Mouse (Mus musculus) lung, postnatal 14 days (tissue): ENCODE measurements at regions not wholly inside any gene's neighbourhood (a gene's known extent, or its start where the extent isn't known, plus 50 kb on each side); places are given as distances from the start of the nearest gene placed in this dataset.

Experiments
- DNase-seq: peaks from one replicate; pipeline ENCODE4 v3.0.0; 2021

DNA sequence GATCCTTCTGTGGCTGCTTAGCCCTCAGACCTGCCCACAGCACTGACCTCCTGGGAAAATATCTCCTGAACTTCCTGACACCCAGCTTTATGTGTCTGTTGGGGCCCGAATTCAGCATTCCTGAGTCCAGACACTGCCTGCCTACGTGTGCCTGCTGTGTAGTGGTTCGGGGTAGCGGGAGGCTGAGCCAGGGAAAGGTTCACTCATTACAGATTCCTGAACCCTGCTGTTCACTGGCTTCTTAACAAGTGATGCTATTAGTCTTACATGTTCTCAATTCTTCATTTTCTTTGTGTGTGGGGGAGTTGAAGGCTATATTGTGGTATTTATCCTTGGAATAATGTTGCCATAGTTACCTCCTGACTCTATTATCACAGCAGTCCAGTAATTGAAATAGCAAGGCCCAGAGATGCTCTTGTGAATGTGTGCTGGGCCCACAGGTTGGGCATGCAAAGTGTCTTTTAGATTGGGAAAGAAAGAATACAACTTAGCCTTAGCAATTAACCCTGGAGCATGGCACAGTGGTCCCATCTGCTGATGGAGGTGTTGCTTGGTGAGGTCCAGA is 216.7 kb upstream of the Rbfox1 start:
- no peak for DNase-seq

DNA sequence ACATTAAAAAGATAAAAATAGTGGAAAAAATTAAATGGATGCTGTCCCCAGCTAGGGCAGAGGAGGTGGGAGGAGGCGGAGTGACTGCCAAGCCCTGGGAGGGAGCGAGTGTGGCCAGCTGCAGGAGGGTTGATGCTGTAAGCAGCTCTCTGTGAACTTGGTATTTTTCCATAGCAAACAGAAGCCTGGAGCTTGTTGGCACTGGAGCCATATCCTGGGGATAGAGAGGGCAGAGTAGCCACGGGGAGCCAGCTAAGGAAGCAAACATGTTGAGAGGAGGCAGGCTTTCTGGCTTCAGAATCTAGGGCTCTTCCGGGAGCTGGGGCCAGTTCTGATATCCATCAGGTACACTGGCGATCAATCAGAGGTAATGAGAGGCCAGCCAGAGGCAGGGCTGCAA is 223.2 kb upstream of the Rbfox1 start:
- no peak for DNase-seq

DNA sequence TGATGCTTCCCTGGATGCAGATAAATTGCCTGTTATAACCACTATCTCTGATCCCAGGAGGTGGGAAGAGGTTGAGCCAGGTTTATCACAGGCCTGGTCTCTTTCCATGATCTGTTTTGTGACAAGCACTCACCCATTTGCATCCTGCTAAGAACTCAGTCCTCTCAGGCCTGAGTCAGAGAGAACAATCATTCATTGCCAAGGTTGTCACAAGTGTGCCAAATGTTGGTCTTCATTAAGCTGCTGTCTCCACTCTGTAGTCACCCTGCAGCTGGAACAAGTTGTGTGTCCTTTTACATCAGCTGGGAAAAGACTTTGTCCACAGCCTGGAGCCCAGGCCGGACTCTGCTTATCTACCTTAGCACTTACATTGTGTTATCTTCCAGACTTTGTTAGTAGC is 233.6 kb upstream of the Rbfox1 start:
- DNase-seq = no peak

DNA sequence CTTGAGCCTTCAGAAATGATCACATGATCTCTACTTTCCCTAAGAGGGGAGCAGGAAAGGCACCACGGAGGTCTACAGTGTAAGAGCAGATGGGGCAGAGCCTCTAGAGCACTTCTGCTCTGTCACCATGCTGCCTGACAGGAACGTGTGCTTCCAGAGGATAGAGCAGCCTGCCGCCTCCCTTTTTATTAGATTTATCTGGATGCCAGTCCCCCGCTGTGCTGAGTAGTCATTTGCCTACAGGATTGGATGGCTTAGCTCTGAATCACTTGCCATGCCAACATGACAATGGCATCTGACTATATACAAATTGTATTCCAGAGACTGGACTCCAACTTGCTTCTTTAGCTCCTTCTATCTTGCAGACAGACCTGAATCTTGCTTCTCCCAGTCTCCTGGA is 234.2 kb upstream of the Rbfox1 start:
- DNase-seq = no peak

DNA sequence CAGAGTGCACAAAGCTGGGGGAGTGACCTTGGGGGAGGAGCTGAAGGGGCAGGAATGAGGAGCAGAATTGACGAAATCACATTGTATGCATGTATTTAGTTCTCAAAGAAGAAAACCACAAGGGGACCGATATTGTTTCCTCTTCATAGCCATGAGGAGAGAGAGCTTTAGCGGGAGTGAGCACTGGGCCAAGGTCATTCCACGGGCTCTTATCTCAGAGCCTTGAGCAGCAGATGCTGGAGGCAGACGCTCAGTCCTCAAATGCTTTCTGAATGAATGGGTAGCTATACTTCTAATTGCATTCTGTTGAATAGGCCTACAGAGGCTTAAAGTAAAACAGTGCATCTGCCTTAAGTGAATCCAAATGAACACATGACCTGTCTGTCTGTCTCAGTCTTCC is 245.2 kb upstream of the Rbfox1 start:
- no peak for DNase-seq

DNA sequence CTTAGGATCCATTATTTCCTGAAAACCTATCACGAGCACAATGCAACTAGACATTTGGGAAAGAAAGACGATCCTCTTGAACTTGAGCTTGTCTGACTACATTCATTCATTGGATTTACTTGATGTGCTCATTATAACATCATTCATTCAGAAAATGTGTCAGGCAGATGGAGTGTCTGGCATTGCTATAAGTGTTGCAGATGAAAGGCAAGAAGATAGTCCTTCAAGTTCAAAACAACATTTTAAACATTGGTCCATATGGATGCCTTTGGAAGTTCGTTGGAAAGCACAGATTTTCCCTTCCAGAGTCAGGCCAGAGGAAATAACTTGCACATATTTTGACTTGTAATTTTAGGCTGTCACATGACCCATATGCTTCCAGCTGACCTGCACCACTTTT is 255.2 kb upstream of the Rbfox1 start:
- DNase-seq = no peak

DNA sequence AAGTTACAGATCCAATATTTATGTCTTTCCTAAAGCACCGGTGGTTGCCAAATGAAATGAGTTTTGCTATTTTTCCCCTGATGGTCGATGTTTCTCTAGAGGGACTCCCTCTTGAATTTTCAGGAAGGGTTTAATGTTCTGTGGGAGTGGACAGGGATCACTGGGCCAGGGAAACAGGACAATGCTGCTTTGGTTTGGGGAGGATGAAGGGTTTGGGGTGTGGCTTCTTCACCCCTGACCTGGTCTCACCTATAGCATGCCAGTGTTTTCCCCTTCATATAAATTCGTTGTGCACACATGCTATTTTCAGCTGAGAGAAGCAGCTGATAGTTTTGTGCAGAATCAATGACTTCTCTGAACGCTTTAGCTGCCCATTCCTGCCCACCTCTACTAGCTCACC is 257.2 kb upstream of the Rbfox1 start:
- no peak for DNase-seq

DNA sequence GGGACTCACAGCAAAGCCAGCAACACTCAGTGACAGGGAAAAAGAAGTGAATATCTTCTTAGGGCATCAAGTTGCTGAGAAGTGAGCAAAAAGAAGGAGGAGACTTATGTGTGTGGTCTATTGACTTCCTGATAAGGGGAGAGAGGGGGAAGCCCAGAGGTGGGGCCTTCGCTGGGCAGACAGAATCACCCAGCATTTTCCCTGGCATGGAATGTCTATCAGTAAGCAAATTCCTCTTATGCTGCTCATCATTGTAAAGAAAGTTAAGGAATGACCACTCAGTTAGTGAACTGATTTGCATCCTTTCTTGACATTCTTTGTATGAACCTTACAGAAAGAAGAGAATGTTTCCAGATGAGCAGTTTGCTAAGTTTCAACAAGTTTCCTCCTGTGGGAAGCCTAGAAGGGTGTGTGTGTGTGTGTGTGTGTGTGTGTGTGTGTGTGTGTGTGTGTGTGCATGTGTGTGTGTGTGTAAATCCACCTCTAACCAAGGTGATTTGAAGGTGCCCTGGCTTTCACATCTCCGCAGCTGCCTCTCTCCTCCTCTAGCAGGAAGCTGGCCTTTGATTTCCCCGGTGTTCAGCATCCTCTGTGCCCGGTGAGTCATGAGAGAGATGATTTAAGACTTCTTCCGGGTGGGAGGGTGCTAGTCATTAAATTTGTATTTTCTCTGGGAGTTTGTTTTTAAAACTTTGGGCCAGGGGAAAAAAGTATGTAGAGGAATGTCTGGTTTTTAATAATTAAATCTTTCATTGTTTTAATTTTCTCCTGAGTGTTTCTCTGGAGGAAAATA is 257.8 kb upstream of the Rbfox1 start:
- no peak for DNase-seq

DNA sequence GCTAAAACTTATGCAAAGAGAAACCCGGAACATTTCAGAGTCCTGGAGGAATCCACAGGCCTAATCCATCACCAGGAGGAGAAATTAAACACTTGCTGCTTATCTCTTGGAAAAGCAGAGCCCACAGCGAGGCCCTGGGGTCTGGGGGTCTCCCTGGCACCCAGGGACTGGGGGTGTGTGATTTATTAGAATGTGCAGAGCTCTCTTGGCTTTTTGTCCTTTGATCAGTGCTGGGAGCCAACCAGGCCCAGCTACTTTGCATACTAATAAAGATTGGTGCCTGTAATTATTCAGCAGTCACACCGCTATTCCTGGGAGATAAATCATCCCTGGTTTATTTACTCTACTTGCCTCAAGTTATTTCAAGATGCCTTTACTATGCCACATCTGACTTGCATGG is 260.0 kb upstream of the Rbfox1 start:
- DNase-seq = no peak

DNA sequence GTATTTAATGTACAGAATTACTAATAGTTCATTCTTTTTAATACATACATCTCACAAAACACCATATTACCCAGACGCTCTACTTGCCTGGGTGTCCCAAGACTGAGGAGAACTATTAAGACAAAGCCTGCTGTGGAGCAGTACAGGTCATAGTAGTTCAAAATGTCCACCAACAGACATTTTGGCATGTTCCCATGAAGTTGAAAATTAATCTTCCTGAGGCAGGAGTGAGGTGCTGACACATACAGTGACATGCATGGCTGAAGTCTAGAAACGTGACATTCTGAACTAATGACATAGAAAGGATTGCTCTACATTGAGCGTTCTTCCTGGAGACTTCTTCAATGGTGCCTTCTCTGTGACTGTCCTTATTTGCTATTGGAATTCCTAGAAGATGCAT is 264.6 kb upstream of the Rbfox1 start:
- DNase-seq = no peak

DNA sequence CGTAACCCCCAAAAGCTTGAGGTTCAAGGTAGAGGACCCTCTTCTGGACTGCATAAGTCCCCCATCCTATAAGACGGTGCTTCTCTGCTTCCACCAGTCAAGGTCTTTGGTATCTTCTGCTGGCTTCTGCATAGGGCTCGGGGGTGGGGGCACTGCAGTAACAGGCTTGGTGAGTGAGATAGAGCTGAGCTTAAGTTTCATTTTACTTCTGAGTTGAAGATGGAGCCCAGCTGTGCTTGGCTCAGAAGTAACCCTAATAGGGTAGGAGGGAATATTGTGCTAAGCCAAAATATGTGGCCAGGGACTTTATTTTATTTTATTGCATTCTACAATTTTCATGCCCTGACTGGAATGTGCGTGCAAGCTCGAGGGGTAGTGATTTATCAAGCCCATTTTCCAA is 268.8 kb upstream of the Rbfox1 start:
- DNase-seq = no peak

DNA sequence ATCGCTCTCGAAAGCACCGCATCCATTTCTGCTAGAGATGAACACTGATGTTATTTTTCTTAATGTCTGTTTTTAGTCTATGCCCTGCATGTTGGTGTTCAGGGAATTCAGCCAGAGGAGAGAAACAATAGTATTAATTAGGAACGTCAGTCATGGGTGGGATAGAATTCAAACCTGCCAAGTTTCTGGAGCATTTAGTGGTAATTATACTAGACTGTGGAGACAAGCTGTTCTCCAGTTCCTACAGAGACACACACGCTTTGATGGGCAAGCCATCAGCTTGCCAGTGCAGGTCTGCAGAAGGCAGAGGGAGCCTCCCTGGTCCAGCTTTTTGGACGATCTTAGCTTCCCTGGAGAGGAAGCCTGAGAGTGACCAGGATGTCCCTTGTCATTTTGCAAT is 289.8 kb upstream of the Rbfox1 start:
- no peak for DNase-seq

DNA sequence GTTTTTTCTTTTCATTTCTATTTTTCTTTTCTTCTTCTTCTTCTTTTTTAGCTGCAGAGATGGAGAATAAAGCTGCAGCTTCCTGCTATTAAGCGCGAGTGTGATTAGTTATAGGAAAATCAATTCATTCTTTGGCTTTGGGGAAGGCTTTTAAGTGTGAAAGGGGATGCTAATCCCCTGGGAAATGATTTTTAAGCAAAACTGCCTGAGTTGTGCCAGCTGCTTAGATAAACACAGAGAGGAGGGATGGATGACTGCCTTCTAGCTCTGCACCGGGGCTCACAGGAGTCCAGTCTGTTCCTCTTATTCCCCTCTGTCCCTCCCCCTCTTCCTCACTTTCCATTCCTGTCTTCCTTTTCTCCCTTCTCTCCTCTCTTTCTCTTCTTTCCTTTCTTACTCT is 306.8 kb upstream of the Rbfox1 start:
- DNase-seq = no peak

DNA sequence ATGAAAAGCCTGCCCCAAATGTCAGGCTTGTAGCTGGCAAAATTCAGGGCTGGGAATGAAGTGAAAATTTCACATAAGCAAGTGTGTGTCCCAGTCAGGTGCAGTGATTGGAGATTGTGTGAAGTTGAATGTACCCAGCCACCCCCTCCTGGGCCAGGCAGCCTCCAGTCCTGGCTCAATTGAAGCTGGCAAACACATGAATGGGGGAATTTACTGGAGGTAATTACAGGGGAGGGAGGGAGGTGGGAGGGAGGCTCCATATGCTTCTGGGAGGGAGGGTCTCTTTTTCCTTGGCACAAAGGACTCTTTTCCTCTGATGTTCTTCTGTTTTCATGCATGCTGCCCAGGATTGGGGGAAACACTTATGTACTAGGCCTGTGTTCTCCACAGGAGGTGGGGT is 312.4 kb upstream of the Rbfox1 start:
- no peak for DNase-seq

DNA sequence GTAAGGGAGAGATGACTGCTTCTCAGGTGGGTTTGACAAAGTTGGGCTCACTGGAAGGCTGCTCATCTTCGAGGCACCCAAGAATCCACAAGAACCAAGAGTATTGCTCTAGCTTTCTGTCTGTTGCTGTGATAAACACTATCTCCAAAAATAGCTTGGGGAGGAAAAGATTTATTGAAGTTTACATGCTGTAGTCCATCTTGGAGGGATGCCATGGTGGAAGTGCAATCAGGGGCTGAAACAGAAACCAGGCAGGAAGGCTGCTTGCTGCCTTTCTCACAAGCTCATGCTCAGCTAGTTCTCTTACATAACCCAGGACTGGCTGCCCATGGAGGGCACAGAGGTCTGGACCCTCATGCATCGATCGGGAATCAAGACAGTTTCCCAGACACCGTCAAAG is 314.5 kb upstream of the Rbfox1 start:
- peak; percentile 6 for DNase-seq

DNA sequence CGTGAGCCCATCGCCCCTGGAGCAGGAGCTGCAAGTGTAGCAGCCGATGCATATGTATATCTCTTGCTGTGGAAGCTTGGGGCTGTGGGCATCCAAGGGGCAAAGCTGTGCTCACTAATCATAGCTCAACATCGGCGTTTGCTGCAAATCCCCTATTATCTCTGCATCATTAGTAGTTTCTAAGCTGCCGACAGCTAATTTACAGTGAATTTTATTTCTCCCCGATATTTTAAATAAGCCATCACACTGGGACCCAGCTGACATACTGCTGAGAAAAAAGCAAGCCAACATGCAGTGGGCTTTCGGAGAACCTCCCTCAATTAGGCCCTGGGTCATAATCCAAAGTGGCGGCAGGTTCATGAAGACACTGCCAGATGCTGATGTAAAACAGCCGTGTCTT is 313.3 kb upstream of the Eef2kmt start:
- DNase-seq = no peak

DNA sequence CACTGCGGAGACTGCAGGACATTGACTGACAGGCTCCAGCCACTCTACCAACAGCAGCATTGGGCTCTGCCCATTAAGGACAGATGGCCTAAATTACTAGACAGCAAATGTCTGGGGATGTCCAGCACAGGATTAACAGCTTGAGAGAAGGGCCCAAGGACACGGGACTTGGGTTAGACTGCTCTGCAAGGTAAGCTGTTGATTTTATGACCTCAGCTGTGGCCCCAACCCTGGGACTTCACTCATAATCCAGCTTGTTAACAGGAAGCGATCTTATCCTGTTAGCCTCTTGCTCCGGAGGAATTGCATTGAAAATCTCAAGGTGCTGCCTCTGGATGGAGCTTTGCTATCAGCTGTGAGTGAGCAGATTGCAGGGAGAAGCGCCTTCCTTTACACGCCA is 293.2 kb upstream of the Eef2kmt start:
- no peak for DNase-seq

DNA sequence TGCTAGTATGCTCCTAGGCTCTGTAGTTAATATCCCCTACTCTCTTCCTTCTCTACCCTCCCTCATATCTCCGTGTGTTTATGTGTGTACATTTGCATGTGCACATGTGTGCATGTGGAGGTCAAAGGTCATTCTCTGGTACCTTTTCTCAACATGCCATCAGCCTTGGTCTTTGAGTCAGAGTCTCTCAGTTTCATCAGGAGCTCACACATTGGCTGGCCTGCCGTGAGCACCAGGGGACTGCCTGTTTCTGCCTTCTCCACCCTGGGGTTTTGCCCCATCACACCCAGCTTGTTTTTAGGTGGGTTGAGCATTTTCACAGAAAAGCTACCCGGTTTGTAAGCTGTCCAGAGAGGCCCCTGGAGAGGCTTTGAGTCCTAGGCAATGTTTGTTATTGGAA is 292.8 kb upstream of the Eef2kmt start:
- no peak for DNase-seq

DNA sequence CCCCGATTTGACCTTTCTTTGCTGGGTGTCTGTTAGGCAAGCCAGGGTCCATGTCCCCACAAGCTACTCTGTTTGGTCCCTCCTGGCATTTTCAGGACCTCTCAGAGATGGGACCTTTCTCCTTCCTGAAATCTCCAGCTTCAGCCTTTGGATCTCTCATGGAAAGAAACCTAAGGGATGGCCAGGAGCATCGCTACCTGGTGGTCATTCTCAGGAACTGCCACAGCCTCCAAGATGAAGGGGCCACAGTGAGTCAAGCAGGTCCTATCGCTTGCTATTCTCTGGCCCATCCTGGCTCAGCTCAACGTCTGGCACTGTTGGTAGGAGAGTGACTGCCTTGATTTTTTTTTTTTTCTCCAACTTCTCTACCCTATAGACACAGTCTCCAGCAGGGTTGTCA is 291.0 kb upstream of the Eef2kmt start:
- no peak for DNase-seq

DNA sequence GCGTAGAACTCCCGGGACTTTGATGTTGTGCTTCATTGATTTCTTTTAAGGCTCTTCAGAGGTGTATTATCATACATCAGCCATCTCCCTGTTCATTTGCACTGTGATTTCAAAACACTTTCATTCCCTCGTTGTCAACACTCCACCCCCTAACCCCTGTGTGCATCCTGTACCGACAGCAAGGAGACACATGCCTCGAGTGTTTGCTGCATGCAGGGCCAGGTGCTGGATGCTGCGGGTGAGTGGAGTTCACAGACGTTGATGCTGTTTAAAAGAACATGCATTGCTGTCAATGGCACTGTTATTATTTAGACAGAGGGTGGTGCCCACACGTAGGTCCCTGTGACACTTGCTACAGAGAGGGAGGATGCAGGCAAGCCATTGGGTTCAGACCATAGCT is 290.0 kb upstream of the Eef2kmt start:
- no peak for DNase-seq

DNA sequence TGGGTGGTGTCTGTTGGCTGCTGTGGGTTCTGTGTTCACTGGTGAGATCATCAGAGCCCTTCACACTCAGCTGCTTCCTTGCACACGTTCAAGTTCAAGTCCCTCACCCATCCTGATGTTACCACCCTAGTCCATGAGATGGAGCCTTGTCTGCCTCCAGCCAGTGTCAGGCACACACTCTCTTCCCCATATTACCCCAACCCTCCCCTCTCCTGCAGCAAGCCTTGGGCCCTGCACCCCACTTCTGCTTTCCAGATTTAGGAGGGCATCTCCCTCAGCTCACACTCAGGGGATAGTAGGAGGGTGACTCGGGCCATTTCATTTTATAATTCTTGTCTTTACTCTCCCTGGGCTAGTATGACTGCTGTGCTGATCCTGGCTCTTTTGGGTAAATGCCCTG is 288.7 kb upstream of the Eef2kmt start:
- DNase-seq = no peak

DNA sequence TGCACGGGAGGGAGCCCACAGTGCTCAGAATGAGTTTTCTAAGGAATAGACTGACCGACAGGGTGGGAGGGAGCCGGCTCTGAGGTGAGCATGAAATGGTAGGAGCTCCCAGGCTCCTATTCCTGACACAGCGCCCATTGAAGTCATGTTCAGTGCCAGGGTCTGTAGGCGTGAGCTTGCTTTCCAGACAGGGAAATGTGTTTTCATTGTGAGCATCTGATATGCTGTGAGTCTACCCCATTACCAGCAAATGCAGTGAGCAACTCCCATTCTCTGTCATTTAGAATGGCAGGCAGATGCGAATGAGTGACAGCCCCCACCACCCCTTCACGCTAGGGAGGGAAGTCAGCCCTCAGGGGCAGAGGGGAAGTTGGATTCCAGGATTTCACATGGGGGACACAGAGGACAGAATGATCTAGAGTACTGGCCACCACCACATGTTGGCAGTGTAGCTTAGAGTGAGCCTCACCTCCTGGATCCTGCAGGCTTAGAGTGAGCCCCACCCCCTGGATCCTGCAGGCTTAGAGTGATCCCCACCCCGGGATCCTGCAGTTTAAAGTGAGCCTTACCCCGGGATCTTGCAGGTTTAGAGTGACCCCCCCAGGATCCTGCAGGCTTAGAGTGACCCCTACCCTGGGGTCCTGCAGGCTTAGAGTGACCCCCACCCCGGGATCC is 283.2 kb upstream of the Eef2kmt start:
- DNase-seq = no peak

DNA sequence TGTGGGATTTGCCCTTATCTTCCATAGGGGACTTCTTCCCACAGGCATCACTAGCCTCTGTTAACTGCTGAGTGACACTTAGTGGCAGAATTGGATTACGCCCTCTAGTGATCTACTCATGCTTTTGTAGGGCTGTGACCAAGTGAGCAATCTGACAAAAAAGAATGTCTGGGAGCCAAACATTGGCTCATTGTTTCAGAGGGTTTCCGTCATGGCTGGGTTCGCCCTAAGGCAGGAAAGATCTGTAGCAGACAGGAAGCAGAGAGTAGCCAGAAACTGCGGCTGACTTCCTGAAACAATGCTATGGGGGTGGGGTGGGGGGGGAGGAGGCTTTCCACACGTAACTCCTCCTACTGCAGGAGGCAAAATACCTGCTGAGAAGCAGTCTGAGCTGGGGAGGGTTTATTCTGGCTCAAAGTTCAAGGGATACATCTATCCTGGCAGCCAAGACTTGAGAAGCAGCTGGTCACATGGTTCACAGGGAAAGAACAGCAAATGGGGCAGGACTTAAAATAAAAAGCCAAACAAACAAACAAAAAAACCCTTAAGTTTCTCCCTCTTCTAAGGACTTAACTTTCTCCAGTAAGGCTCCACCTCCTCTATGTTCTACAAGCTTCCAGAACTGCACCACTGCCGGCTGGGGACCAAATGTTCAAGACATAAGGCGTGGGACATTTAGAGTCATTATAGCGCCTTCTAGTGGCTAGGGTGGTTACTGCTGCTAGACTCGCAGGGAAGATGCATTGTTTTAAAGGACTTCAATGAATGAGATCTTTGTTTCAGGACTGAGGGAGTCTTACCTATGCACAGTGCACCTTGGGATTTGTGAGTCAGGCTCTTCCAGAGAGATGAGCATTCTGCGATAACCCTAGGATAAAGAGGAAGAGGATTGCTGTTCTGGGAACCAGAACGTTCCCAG is 281.8 kb upstream of the Eef2kmt start:
- no peak for DNase-seq
